Mouse (Mus musculus) cerebellum, postnatal 4 days (tissue): ENCODE data around the gene Camta1.

ENCODE experiments used
- DNase-seq, 2 experiments: peaks; one replicate each; pipeline ENCODE4 v3.0.0; 2022; ENCODE audit warnings: low spot score in 2 of 2, mixed read lengths in 1 of 2

The Camta1 gene

GRCm38 (mm10) chr4:151127636-151128548 lies 733.8 kb downstream of the Camta1 start:
- DNase-seq = no peak

- no peak for DNase-seq
These were observed 742.8 kb downstream of the Camta1 start for GRCm38 (mm10) chr4:151118883-151119282.

GRCm38 (mm10) chr4:151114574-151114973 lies 747.1 kb downstream of the Camta1 start:
- no peak for DNase-seq

GRCm38 (mm10) chr4:151111226-151111625 lies 750.5 kb downstream of the Camta1 start:
- no peak for DNase-seq

- no peak for DNase-seq
These were observed 752.8 kb downstream of the Camta1 start for GRCm38 (mm10) chr4:151108834-151109241.

GRCm38 (mm10) chr4:151108028-151108771 lies 753.5 kb downstream of the Camta1 start:
- DNase-seq = peak; percentile 88 to 94

GRCm38 (mm10) chr4:151107131-151108001 lies 754.3 kb downstream of the Camta1 start:
- DNase-seq = peak in 1 of 2 experiments; percentile 60

GRCm38 (mm10) chr4:151106468-151106867 lies 755.2 kb downstream of the Camta1 start:
- DNase-seq = no peak

- DNase-seq = no peak
These were observed 755.8 kb downstream of the Camta1 start for GRCm38 (mm10) chr4:151105886-151106285.

GRCm38 (mm10) chr4:151104147-151104546 lies 757.5 kb downstream of the Camta1 start:
- no peak for DNase-seq

GRCm38 (mm10) chr4:151103646-151104045 lies 758.0 kb downstream of the Camta1 start:
- DNase-seq = no peak

- DNase-seq = no peak
These were observed 764.6 kb downstream of the Camta1 start for GRCm38 (mm10) chr4:151097104-151097438.

GRCm38 (mm10) chr4:151096334-151097103 lies 765.2 kb downstream of the Camta1 start:
- DNase-seq = no peak

- peak in 1 of 2 experiments; percentile 62 for DNase-seq
These were observed 766.5 kb downstream of the Camta1 start for GRCm38 (mm10) chr4:151095207-151095606.

- no peak for DNase-seq
These were observed 772.4 kb downstream of the Camta1 start, which contains the start of gene Gm13090 for GRCm38 (mm10) chr4:151089270-151089669. Gene Gm13090 (plus strand): TSS chr4:151089570.

- peak in 1 of 2 experiments; percentile 39 for DNase-seq
These were observed 772.9 kb downstream of the Camta1 start for GRCm38 (mm10) chr4:151088819-151089218.

- no peak for DNase-seq
These were observed 774.3 kb downstream of the Camta1 start for GRCm38 (mm10) chr4:151087358-151087757.

GRCm38 (mm10) chr4:151083027-151083426 lies 778.6 kb downstream of the Camta1 start:
- DNase-seq = no peak

GRCm38 (mm10) chr4:151081977-151082376 lies 779.7 kb downstream of the Camta1 start:
- no peak for DNase-seq

GRCm38 (mm10) chr4:151081355-151081754 lies 780.3 kb downstream of the Camta1 start:
- DNase-seq = no peak

GRCm38 (mm10) chr4:151074817-151075216 lies 786.9 kb downstream of the Camta1 start:
- no peak for DNase-seq
